ENCODE assay signal across 7 mouse cellular contexts in genomic region chr3:135505369-135505909, GRCm38 (mm10). TPM values are rescaled to one million over a fixed set of nuclear protein-coding genes. Genes with fewer than 3 reads are reported as not detected.
DNase-seq lines count a peak whose midpoint lies in the region; ATAC-seq and TF ChIP-seq lines count a peak whose summit lies in the region.

No protein-coding gene starts in this region.

- no peaks in the 10 kb centered on the region for H3K9me3 ChIP-seq in lung, embryonic 14.5 days (ENCODE audit: low read depth, low read length)

- H3K9ac ChIP-seq in lung, embryonic 14.5 days: no peak overlapping the region

- TF ChIP-seq CTCF in lung, embryonic 14.5 days (IDR thresholded peaks at IDR 0.05; ENCODE audit: low read depth): peak; percentile 72

- no peaks in the 10 kb centered on the region for H3K4me1 ChIP-seq in lung, embryonic 14.5 days (ENCODE audit: insufficient read depth)

- no peak overlapping the region for H3K27ac ChIP-seq in lung, embryonic 14.5 days (ENCODE audit: low read depth)

- no peaks in the 10 kb centered on the region for H3K27me3 ChIP-seq in lung, embryonic 14.5 days (ENCODE audit: insufficient read depth, low read length)

- H3K36me3 ChIP-seq in lung, embryonic 14.5 days (ENCODE audit: insufficient read depth): no peaks in the 10 kb centered on the region

- peak; percentile 48 to 70 for DNase-seq in urinary bladder, adult 18-20 months (ENCODE audit: low spot score in 2 of 2)
- no peak for DNase-seq in urinary bladder, postnatal 10 days (ENCODE audit: low spot score)
- peak; percentile 81 for DNase-seq in adrenal gland, adult 2 months
- peak; percentile 53 for DNase-seq in embryo, embryonic 10.5 days (ENCODE audit: low spot score)
- DNase-seq in kidney, adult 9 months: peak; percentile 89
- DNase-seq in lung, embryonic 14.5 days: peak; percentile 57
- peak; percentile 44 to 49 for DNase-seq in spleen, postnatal 36 days (ENCODE audit: low spot score in 2 of 2)

- H3K4me2 ChIP-seq in lung, embryonic 14.5 days: no peak overlapping the region

- ATAC-seq in lung, embryonic 14.5 days (ENCODE audit: insufficient read depth): peak; percentile 62; the same call in 1 of the 2 replicates

- no peak overlapping the region for H3K4me3 ChIP-seq in lung, embryonic 14.5 days (ENCODE audit: low read depth, low read length)

- WGBS in lung, embryonic 14.5 days: 55% methylated on average over 10 of the region's 10 CpGs

RNA-seq across cellular contexts. Expression of gene Manba, which starts 20.0 kb away (rescaled TPM):
- 10 to 100 TPM; 12.1 to 14.3 TPM for total RNA-seq in adrenal gland, adult 2 months (2021)
- 4.0 and 5.6 TPM in 2 replicates for polyA plus RNA-seq in adrenal gland, adult 2 months (2012; rRNA removed)
- 10.2 and 10.7 TPM in 2 replicates for polyA plus RNA-seq in lung, embryonic 14.5 days (2014; fragmentation: Nextera tagmentation; extraction: Ambion mirVana)
